Mouse (Mus musculus) spleen, adult 10 weeks (tissue): ENCODE results near the gene Fam160a1. TPM values are rescaled to one million over a fixed set of nuclear protein-coding genes. Genes with fewer than 3 reads are reported as not detected.

Source experiments
- polyA plus RNA-seq: library from polyadenylated mRNA; stranded (reverse); fragments of 350-450 nt; fragmentation: Illumina TruSeq; extraction: RNeasy Lipid Tissue Mini Kit (QIAGEN cat#74804); gene quantifications from one replicate; pipeline ENCODE4 v1.2.3, GENCODE M21; 2015; ENCODE audit warnings: low replicate concordance; ENCODE audit not compliant: insufficient read depth

The Fam160a1 gene
- polyA plus RNA-seq = 0.69 TPM

GRCm38 (mm10) chr3:85817191-85817590 is at the start of gene Fam160a1:
Gene Fam160a1 (minus strand): TSS chr3:85817291.

Other genes starting within 250 kb of the Fam160a1 start
- gene Gatb, start 243.2 kb downstream of the Fam160a1 start, polyA plus RNA-seq = 10.6 TPM
- gene Glt28d2, start 70.2 kb upstream of the Fam160a1 start, polyA plus RNA-seq = 0.17 TPM
- 0.10 TPM for gene Gm37240, start 70.2 kb upstream of the Fam160a1 start, polyA plus RNA-seq
- 8.4 TPM for gene Sh3d19, start 153.8 kb upstream of the Fam160a1 start, polyA plus RNA-seq
- not detected for gene Prss48, start 185.2 kb upstream of the Fam160a1 start, polyA plus RNA-seq